Mouse (Mus musculus): ENCODE results near the gene Rflnb.

DNA sequence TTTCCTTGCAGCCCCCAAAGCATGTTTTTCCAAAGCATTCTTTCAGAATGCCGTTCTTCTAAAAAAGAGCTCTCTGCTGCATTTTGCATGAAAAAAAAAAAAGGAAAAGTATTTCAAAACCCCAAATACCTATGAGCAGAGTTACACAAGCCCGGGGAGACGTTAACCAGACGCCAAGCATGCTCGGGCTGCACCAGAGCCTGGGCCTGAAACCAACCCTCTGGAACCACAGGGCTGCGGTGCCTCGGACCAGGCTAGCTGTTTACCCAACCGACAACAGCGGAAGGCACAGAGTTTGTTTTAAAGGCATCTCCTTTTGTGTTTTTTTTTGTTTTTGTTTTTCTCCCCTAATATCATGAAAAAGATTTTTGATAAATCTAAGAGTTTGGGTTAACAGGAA lies 6.7 kb downstream of the Rflnb start:
- TF ChIP-seq CTCF (IDR thresholded peaks at IDR 0.05; ENCODE audit: insufficient read depth, low read length) (no peak), POLR2A (IDR thresholded peaks at IDR 0.05; ENCODE audit: borderline replicate concordance, extremely low read depth, low read depth, low read length) (no peak)
